Mouse (Mus musculus): Measurements from ENCODE around the gene Atg101. TPM values are rescaled to one million over a fixed set of nuclear protein-coding genes. Genes with fewer than 3 reads are reported as not detected.

Atg101 gene
- polyA plus RNA-seq, 1 experiment from 2014 or later = 63.8 TPM

DNA sequence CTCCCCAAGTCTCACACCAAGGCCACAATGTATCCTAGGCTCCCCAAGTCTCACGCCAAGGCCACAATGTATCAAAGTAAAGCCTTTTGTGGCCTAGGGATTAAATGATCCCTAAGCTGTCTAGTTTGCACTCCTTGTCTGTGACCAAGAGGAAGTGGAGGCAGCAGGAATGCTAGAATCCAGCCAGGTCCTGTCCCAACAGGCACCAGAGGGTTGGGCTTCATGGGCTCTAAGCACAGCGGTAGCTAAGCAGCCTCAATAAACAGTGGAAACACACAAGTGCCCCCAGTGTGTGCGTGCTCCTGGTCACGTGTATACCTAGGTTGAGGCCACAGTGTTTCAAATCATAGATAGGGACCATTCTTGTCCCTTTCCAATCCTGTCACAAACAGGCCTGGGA is 54.3 kb downstream of the Atg101 start:
- DNase-seq (ENCODE audit: low spot score) = no peak
- no peak for ATAC-seq (replicated peaks; ENCODE audit: insufficient number of reproducible peaks, low FRiP score, low TSS enrichment, low read depth)
- Histone ChIP-seq H3K4me2 (ENCODE audit: low read depth, low read length) (no peak overlapping the region), H3K27me3 (ENCODE audit: control insufficient read depth, insufficient read depth, low read length) (no peaks in the 10 kb centered on the region), H3K27ac (replicated peaks; ENCODE audit: low read depth, low read length) (no peak overlapping the region), H3K4me3 (ENCODE audit: low read depth, low read length) (no peak overlapping the region), H3K4me1 (ENCODE audit: control insufficient read depth, insufficient read depth, low read length) (no peaks in the 10 kb centered on the region), H3K9me3 (replicated peaks; ENCODE audit: control insufficient read depth, low read length) (no peaks in the 10 kb centered on the region), H3K9ac (replicated peaks; ENCODE audit: low read length) (no peak overlapping the region), H3K36me3 (replicated peaks; ENCODE audit: control insufficient read depth, insufficient read depth, low read depth, low read length) (no peaks in the 10 kb centered on the region)
- 72% methylated on average over 4 of the region's 4 CpGs for WGBS

GRCm38 (mm10) chr15:101339537-101339936 is 55.5 kb downstream of the Atg101 start:
- WGBS = 0% methylated on average over 2 of the region's 2 CpGs
- DNase-seq (ENCODE audit: low spot score) (peak; percentile 90), ATAC-seq (replicated peaks; ENCODE audit: insufficient number of reproducible peaks, low FRiP score, low TSS enrichment, low read depth) (peak; percentile 81)
- Histone ChIP-seq H3K9ac (replicated peaks; ENCODE audit: low read length) (no peak overlapping the region), H3K27me3 (ENCODE audit: control insufficient read depth, insufficient read depth, low read length) (no peaks in the 10 kb centered on the region), H3K36me3 (replicated peaks; ENCODE audit: control insufficient read depth, insufficient read depth, low read depth, low read length) (no peaks in the 10 kb centered on the region), H3K4me3 (ENCODE audit: low read depth, low read length) (no peak overlapping the region), H3K27ac (replicated peaks; ENCODE audit: low read depth, low read length) (no peak overlapping the region), H3K4me1 (ENCODE audit: control insufficient read depth, insufficient read depth, low read length) (no peaks in the 10 kb centered on the region), H3K9me3 (replicated peaks; ENCODE audit: control insufficient read depth, low read length) (no peaks in the 10 kb centered on the region), H3K4me2 (ENCODE audit: low read depth, low read length) (no peak overlapping the region)

Other genes starting within 250 kb of the Atg101 start
- gene Gm47841, start 236.9 kb upstream of the Atg101 start, polyA plus RNA-seq (2014; fragmentation: Nextera tagmentation; extraction: Ambion mirVana) = not detected in 2 replicates
- 0.72 and 0.81 TPM in 2 replicates for gene Fignl2, start 205.7 kb upstream of the Atg101 start, polyA plus RNA-seq (2014; fragmentation: Nextera tagmentation; extraction: Ambion mirVana)
- not detected in 2 replicates for gene Ankrd33, start 168.5 kb upstream of the Atg101 start, polyA plus RNA-seq (2014; fragmentation: Nextera tagmentation; extraction: Ambion mirVana)
- 3.8 and 4.6 TPM in 2 replicates for gene Acvrl1, start 155.8 kb upstream of the Atg101 start, polyA plus RNA-seq (2014; fragmentation: Nextera tagmentation; extraction: Ambion mirVana)
- gene Acvr1b, start 110.2 kb upstream of the Atg101 start, polyA plus RNA-seq (2014; fragmentation: Nextera tagmentation; extraction: Ambion mirVana) = 10.5 and 11.4 TPM in 2 replicates
- 5.6 and 6.0 TPM in 2 replicates for gene Grasp, start 60.1 kb upstream of the Atg101 start, polyA plus RNA-seq (2014; fragmentation: Nextera tagmentation; extraction: Ambion mirVana)
- 2.2 and 3.0 TPM in 2 replicates for gene Nr4a1, start 30.0 kb upstream of the Atg101 start, polyA plus RNA-seq (2014; fragmentation: Nextera tagmentation; extraction: Ambion mirVana)
- gene 6030408B16Rik, start 8.9 kb downstream of the Atg101 start, polyA plus RNA-seq (2014; fragmentation: Nextera tagmentation; extraction: Ambion mirVana) = 1.6 and 1.7 TPM in 2 replicates
- gene Krt80, start 85.9 kb downstream of the Atg101 start, polyA plus RNA-seq (2014; fragmentation: Nextera tagmentation; extraction: Ambion mirVana) = 0.31 TPM in 1 of 2 replicates, not detected in the other
- gene Krt7, start 126.8 kb downstream of the Atg101 start, polyA plus RNA-seq (2014; fragmentation: Nextera tagmentation; extraction: Ambion mirVana) = 9.4 and 11.2 TPM in 2 replicates
- 0.27 TPM in 1 of 2 replicates, not detected in the other for gene Krt87, start 154.5 kb downstream of the Atg101 start, polyA plus RNA-seq (2014; fragmentation: Nextera tagmentation; extraction: Ambion mirVana)
- gene Krt88, start 163.5 kb downstream of the Atg101 start, polyA plus RNA-seq (2014; fragmentation: Nextera tagmentation; extraction: Ambion mirVana) = not detected in 2 replicates
- gene Krt81, start 179.5 kb downstream of the Atg101 start, polyA plus RNA-seq (2014; fragmentation: Nextera tagmentation; extraction: Ambion mirVana) = not detected in 2 replicates
- not detected in 2 replicates for gene Krt86, start 189.2 kb downstream of the Atg101 start, polyA plus RNA-seq (2014; fragmentation: Nextera tagmentation; extraction: Ambion mirVana)
- gene Krt83, start 207.2 kb downstream of the Atg101 start, polyA plus RNA-seq (2014; fragmentation: Nextera tagmentation; extraction: Ambion mirVana) = not detected in 2 replicates
- not detected in 2 replicates for gene Gm49425, start 233.0 kb downstream of the Atg101 start, polyA plus RNA-seq (2014; fragmentation: Nextera tagmentation; extraction: Ambion mirVana)
- not detected in 2 replicates for gene Krt84, start 248.5 kb downstream of the Atg101 start, polyA plus RNA-seq (2014; fragmentation: Nextera tagmentation; extraction: Ambion mirVana)

All from embryonic facial prominence, embryonic 11.5 days (tissue).